Mouse (Mus musculus) fat pad, adult 2 months (tissue): ENCODE data around the gene Prim2.

Experiments
- DNase-seq: peaks from one replicate; pipeline ENCODE4 v3.0.0-alpha.2; 2011; ENCODE audit warnings: low read depth, low spot score; ENCODE audit errors: extremely low read depth

Prim2 gene

DNA sequence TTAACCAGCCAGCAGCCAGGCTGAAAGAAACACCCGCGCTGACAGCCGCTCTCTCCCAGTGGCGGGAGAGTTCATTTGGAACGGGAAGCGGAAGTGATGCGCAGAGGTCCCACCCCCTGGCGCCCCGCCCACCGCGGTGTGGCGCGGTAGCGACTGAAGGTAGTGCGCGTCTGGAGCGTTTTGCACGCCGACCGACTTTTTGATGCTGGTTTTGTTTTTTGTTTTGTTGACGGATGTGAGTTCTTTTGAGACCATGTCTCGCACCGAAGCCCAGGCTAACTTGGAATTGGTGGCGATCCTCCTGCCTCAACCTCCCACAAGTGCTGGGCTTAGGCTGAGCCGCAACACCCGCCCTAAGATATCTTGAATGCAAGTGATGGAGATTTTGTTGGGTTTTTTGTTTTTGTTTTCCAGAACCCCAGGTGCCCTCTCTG, at the start of gene Prim2:
TSS of gene Prim2 (minus strand) at position 88 of the 434 bp plus-strand sequence.
- DNase-seq, result no peak

DNA sequence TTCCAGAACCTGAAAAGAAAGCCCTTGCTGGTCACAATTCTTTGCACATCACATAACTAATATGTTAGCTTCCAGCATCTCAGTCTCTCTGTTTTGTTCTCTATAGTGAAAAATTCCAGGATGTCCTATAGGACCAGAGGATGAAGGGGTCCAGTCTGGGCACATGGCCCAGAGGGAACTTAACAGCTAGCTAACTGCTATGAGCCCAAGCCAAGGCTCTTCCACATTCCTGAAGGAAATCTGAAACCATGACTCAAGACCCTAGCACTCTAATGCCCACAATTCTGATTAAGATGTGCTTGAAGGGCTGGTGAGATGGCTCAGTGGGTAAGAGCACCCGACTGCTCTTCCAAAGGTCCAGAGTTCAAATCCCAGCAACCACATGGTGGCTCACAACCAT, 48.0 kb upstream of the Prim2 start:
- DNase-seq, result no peak

DNA sequence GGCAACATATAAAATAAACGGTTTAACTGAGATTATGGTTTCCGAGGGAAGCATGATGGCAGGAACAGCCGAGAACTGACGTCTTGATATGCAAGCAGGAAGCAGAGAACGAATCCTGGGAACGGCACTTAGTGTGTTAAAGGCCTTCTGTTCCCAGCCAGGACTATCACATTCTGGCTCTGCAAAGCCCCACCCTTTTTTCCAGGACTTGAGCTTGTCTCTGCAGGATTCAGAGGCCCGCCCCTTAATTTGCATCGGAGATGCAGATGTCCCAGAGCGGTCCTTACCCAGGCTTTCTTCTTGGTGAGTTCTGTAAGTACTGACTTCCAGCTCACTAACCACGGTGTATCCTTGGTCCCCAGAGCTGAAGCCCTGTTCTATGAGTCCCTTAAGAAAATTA, 45.2 kb upstream of the Prim2 start:
- no peak for DNase-seq

DNA sequence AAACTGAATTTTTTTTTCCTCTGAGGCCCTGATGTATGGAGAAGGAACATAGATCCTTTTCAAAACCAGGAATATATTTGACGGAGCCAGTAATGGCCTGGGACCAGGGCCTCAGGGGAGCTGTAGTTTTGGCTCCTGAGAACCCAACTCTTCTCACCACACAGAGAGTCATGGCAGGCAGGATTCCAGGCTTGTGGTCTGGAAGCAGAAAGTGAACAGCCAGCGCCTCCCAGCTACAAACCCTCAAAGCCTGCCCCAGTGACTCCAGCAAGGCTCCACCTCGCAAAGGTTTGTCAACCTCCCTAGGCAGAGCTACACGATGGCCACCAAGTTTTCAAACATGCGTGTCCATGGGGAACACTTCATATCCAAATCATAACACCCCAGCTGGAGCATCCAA, 42.4 kb upstream of the Prim2 start:
- no peak for DNase-seq

DNA sequence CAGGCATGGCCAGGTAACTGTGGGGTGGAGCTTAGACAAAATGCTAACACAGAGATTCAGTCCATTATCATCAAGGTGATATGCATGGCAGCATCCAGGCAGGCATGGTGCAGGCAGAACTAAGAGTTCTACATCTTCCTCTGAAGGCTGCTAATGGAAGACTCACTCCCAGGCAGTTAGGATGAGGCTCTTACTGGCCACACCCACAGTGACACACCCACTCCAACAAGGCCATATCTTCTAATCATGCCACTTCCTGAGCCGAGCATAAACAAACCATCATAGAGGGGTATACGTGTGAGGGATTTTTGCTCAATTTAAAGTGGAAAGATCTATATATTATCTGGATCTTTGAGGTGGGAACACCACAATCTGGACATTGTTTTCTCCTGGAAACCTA, 40.0 kb upstream of the Prim2 start:
- DNase-seq, result no peak

DNA sequence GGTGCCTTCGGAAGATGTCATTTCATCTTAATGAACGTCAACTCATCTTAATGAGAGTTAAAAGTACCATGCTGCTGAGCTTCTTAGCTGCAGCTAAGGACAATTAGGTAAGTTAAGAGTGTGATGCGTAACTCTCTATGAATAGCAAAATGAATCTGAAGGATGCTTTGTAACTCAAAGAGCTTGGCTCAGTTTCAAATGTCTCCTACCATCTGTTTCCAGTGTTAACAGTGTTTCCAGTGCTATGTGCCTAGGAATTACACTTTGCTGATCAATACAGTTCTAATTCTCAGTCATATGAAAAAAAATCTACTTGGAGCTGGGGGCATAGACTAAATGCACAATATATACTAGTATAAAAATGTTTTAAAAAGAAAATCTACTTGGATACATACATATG, 31.6 kb upstream of the Prim2 start:
- no peak for DNase-seq

DNA sequence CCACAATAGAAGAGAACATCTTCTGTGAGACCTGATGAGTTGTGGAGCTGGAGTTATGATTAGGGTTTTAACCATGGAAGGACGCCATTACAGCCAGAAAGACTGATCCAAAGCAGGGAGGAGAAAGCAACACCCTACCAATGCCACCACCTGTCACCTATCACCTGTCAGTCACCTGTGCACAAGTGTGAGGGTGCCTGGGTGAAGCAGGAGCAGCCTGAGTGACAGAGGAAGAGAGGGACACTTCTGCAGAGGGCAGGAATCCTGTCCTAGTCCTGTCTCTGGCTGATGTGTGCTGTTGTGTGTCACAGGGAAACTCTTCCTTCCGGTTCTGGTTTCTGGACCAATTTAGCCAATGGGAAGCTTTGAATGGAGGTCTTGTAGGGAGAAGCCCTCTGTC, 26.4 kb upstream of the Prim2 start:
- DNase-seq, result no peak

DNA sequence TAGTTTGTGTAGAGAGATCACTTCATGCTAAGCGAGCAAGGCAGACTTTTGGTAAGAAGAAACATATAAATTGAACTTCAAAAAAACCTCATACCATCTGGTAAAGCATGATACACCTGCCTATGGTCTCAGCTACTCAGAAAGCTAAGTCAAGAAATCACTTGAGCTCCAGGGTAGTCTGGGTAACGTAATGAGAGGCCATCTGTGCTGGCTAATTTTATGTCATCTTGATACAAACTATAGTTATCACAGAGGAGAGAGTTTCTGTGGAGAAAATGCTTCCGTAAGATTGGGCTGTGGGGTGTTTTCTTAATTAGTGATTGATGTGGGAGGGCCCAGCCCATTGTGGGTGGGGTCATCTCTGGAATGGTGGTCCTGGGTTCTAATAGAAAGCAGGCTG, 24.3 kb upstream of the Prim2 start:
- no peak for DNase-seq

DNA sequence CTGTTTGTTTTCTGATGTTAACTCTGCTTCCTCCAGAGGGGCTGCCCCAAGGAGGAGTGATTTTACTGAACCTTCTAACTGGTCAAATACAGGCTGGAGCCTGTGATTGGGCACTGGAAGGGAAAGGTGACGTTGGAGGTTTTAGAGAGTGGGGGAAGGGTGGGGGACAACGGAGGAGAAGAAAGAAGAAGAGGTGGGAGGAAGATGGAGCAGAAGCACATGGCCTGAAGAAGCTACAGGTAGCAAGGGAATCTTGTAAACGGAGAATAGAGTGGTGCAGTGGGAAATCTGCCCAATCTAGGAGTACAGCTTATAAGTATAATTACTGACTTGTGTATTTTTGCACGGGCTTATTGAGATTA, 20.5 kb upstream of the Prim2 start:
- no peak for DNase-seq

DNA sequence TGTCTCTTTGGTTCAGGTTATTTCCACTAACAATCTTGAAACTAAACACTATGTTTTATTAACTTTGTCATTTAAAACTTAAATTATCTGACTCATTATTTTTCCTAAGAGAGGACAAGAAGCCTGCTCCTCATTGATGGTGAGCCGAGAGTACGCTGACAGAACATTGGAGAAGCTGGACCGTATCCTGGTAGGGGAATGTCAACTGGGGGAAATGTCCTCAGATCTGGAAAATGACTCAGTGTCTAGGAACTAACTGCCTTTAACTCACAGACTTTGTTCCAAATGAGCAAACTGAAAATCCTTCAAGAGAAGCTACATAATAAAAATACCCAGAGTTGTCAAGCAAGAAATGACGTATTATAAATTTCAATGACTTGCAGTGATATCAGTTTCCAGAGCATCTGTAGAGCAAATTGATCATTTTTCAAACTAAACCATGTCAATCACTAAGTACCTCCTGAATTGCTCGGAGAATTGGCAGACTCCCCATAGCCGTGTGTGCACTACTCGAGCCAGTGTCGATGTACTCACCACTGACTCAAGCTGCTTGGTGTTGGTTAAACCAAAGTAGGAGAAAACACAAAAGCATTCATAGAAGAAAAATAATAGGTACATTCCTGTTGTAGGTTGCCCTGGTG, 20.0 kb upstream of the Prim2 start:
- no peak for DNase-seq

DNA sequence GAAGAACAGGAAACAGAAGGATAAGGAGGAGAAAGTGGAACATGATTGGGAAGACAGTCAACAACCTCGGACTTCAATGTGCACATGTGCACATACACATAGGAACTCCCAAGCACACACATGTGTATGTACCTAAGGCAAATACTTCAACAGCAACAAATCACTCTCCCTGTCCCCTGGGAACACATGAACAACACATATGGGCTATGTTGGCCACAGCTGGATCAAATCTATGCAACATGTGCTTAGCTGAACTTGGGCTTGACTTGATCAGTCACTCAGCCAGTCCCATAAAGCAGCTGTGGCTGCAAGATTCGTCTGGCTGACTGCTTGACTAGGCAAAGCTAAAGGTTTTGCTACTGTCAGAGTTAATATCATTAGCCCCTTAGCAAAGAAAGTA, 19.2 kb upstream of the Prim2 start:
- DNase-seq, result no peak

DNA sequence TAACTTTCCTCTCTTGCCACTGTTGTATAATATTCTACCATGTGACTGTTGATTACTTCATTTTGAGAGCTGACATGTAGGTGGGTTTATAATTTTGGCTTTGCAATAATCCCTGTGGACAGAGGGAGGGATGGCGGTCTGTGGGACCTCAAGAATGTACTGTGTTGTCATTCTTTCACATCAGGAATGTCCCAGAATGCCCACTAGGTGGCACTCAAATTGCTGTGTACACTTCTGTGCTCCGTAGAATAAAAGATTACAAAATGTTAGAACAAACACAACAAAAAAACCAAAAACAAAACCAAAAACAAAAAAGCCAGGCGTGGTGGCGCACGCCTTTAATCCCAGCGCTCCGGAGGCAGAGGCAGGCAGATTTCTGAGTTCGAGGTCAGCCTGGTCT, 14.9 kb upstream of the Prim2 start:
- no peak for DNase-seq

DNA sequence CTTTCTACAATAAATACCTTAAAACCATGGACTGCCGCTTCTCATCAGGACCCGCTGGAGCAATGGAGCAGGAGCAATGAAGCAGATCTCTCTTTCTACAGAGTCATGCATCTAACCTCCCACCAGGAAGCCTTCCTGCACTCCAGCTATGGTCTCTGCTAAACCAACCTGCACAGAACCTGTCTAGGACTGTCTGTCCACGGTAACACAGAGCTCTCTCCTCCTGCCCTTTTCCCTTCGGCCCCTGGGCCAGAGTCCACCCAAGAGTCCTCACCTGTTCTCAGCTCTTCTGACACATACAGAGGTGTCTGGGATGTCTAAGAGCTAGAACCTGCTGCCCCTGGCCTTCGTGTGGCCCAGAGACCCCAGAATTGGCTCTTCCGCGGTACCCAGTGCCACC, 11.3 kb upstream of the Prim2 start:
- no peak for DNase-seq

DNA sequence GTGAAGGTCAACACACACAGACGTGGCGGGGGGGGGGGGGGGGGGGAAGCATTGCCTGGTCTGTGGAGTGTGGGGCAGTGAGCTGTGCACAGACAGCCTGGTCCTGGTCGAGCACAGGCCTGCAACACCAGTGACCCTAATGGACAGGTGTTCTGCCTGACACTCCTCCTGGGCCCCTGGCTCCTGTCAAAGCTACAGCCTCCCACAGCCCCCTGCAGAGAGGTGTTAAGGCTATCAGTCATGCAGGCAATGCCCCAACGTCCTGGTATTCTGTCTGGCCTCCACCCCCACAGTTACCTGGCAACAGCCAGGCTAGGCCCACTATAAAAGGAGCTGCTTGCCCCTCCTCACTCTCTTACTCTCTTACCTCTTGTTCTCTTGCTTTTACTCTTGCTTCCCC, 10.8 kb upstream of the Prim2 start:
- DNase-seq, result no peak

DNA sequence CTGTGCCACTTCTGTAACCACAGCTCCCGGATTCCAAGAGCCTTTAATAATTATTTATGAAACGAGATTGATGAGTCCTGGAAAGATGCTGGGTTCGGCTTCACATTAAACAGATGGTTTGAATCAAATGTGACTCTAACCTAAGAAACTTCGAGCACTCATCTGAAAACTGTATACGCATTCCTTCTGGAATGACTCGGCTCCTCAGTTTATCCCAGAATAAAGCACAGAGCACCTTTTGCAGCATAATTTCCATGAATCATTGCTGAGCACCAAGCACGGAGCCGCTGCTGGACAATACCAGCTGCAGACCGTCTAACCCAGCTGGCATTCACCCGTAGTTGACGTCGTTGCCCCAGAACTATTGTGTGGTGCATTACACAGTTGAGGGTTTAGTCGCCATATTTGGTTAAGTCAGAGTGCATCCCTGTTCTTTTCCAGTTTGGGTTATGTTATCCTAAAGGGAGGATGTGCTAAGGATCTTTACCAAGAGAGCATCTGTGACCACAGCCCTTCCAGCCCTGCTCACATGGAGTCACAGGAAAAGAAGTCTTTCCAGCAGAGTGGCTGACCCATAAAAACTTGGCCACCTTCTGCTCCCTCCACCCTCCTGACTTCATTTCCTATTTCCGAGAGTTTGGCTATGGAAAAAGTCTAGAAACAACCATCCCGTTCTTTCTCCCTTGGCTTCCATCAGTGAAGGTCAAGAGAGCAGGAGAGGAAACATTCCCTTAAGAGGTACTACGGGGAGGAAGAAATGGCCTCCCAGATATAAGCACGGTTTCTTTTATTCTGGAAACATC, 3.8 kb upstream of the Prim2 start:
- DNase-seq, result no peak

DNA sequence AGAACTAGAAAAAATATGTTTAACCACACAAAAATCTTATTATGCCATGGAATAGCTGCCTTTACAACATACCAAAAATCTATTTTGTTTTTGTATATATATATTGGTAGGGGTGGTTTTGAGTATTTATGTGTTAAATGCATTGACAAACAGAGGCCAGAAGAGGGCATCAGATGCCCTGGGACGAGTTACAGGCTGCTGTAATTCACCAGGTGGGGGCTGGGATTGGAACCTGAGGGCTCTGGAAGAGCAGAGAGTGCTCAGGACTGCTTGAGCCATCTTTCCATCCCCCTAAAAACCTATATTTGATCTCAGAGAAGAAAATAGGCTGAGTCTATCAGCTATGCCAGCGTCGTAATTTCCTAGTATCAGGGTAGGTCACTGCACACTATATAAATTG, 2.9 kb upstream of the Prim2 start:
- DNase-seq, result no peak

DNA sequence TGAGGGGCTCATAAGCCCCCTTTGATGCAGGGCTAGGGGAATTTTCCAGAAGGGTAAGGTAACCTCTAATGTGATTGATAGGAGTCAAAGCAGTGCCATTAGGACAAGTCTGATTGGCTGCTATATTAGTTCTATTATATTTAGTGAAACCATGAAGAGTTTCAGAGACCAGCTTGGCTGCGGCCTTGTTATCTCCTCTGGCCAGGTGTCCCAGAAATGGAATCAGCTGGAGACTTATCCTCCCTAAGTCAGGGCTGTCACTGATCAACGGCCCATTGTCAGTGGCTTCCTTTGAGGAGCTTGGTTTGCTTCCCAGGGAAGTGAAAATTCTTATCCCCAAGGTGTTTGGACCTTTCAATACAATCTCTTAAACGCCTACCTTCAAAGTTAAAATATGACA, 2.5 kb upstream of the Prim2 start:
- DNase-seq, result no peak

DNA sequence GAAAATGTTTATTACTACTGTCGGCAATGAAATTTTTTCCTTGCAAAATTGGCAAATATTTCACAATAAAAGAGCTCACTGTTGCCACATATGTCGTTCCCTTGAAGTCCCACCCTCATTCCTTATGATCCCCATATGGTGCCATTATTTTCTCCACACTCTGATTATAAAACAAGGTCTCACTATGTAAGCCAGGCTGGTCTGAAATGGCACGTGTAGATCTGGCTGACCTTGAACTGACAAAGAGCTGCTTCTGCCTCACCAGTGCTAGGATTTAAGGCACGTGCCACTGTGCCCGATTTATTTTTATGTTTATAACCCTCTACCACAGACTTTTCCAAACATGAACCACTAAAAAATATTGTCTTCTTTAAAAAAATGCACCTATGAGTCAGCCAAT, 1.8 kb upstream of the Prim2 start:
- no peak for DNase-seq

DNA sequence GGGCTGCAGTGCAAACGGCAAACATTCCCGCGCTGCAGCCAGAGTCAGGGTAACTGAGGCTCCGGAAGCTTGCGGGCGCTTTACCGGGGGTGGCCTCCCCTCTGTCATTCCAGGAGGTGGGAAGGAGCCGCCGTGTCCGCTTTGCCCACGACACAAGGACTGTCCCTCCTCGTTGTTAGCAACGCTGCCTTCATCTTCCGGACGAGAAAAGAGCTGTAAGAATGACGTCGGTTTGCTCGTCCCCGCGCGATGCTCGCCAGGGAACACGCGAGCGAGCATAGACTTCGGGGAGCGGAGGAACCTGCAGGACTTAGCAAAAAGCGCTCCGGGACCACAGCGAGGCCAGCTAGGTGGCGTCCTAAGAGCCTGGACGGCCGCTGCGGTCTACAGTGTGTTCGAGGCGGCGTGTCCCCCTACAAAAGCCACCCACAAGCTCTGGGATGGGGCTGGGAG, 595 bp upstream of the Prim2 start:
- no peak for DNase-seq

DNA sequence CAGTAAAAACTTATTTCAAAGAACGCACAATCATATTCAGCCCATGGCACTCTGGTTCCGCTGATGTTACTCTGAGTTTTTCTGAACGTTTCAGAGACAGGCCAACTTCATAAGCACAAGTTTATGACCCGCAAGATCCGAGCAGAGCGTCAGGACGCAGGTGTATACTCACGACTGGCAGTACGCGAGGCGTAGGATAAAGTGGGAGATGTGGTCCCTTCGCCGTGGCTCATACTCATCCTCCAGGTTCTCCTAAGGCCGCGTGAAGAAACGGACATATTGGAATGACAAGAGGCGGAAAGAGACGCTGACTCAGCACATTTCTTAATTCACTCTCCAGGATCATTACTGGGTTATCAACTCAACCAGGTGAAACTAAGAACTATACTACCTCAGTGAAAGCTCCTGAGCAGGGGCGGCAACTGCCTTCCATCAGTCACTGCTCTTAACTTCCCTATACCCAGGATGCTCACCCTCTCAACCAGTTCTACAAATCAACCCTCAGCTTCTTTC, 5.9 kb downstream of the Prim2 start:
- no peak for DNase-seq

DNA sequence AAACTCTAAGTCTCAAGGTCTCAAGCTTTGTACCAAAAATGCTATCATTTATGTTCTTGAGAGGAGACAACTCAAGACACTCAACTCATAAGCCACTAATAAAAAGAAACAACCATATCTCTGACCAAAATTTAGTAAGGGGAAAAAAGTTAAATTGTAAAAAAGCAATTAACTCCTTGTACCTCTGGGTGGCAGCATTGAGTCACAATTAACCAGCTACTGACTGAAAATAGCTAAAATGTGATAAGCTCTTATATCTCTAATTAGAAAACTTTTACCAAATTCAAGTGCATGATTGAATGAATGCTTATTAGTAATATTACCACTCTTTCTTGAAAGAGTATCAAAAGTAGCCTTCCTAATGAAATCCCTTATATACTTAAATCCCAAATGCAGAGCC, 6.4 kb downstream of the Prim2 start:
- no peak for DNase-seq

DNA sequence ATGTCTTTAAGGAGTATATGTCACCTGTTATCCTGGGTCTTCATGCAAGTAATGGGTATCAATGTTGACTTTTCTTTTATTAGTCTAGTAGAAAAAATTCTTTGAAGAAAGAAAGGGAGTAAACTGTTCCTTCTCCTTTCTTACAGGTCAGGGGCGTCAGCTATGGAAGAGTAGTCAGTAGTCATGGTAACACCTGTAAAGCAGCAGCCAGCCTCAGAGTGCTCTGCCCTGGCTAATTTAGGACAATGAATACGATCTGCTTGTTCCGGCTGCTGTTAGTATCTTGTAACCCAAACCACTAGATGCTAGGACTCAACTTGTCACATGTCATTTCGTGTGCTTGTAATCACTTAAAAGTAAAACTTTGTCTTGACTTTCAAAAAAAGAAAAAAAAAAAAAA, 11.3 kb downstream of the Prim2 start:
- DNase-seq, result no peak
